28 mouse cellular contexts compared by ENCODE assay signal in the genomic region with DNA sequence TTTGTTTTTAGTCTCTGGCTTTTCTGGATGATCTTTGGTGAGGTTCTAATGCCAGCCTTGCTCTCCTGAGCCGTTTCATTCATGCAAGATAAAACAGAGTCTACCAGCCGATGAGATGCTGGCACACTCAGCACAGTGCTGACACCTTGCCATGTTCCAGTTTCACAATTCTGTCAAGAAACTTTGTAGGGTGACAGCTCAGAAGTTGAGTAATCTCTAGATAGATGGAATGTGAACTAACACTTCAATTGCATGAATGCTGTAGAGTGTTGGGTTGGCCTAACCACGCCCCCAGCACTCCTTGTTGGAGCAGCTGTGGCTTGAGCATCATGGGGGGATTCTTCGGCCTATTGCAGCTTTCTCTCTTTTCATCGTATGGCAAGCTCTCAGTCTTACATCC.
A peak's percentile ranks its signal among the peaks of the same experiment; 100 is the strongest.
DNase-seq lines count a peak whose midpoint lies in the region; ATAC-seq and TF ChIP-seq lines count a peak whose summit lies in the region.
"Had no signal": no experiment of that assay in that cellular context is flagged by ENCODE, and none has a peak within 500 bp of the region (broad histone marks: within the 10 kb centered on the region; RNA-seq: fewer than 3 reads in every experiment).

No protein-coding gene starts in this region.

- H3K4me3 ChIP-seq in lung, postnatal 0 days (ENCODE audit: low read depth, low read length), result no peak overlapping the region
- H3K4me3 ChIP-seq in midbrain, embryonic 15.5 days, result no peak overlapping the region
- H3K4me3 ChIP-seq: embryonic facial prominence, embryonic 12.5 days; forebrain, embryonic 12.5 days; heart, embryonic 12.5 days; hindbrain, embryonic 10.5 days; layer of hippocampus, adult 2 months; limb, embryonic 13.5 days; myocyte; neural tube, embryonic 13.5 days had no signal

- no peak for TF ChIP-seq EP300 in lung, postnatal 0 days (IDR thresholded peaks at IDR 0.05)

- H3K27ac ChIP-seq in lung, postnatal 0 days (ENCODE audit: low read length), result no peak overlapping the region
- H3K27ac ChIP-seq in midbrain, embryonic 15.5 days, result no peak overlapping the region
- H3K27ac ChIP-seq: embryonic facial prominence, embryonic 12.5 days; forebrain, embryonic 12.5 days; hindbrain, embryonic 10.5 days; layer of hippocampus, adult 2 months; limb, embryonic 13.5 days; liver, embryonic 14.5 days; neural tube, embryonic 13.5 days had no signal

- no peak overlapping the region for H3K4me2 ChIP-seq in lung, postnatal 0 days (replicated peaks; ENCODE audit: low read depth, low read length)
- H3K4me2 ChIP-seq in midbrain, embryonic 15.5 days, result no peak overlapping the region
- H3K4me2 ChIP-seq: embryonic facial prominence, embryonic 12.5 days; forebrain, embryonic 12.5 days; heart, embryonic 12.5 days; limb, embryonic 13.5 days; neural tube, embryonic 13.5 days had no signal

- no peaks in the 10 kb centered on the region for H3K4me1 ChIP-seq in lung, postnatal 0 days (ENCODE audit: insufficient read depth, low read depth, low read length)
- H3K4me1 ChIP-seq in midbrain, embryonic 15.5 days, result no peaks in the 10 kb centered on the region
- H3K4me1 ChIP-seq: embryonic facial prominence, embryonic 12.5 days; forebrain, embryonic 12.5 days; limb, embryonic 13.5 days; neural tube, embryonic 13.5 days had no signal

- no peak for TF ChIP-seq CTCF in lung, postnatal 0 days (IDR thresholded peaks at IDR 0.05)

- peak; percentile 51 to 52 for DNase-seq in left cerebral cortex, postnatal 14 days (ENCODE audit: low spot score in 2 of 2)
- DNase-seq in left cerebral cortex, postnatal 10 days (ENCODE audit: extremely low spot score in 1 of 2, low spot score in 2 of 2), result no peak
- DNase-seq in brain, adult 2 months (ENCODE audit: low read depth, low spot score), result peak; percentile 15
- peak; percentile 80 for DNase-seq in lung, postnatal 0 days (ENCODE audit: low spot score)
- DNase-seq in T-cell, adult 2 months (ENCODE audit: low spot score), result no peak
- DNase-seq in kidney, postnatal 36 days, result no peak
- DNase-seq: cerebellum, adult 11-12 months; cerebellum, postnatal 14 days; gastrocnemius, postnatal 10 days; heart, adult 18-20 months; heart, postnatal 10 days; kidney, adult 9 months; kidney, postnatal 14 days; layer of hippocampus, postnatal 36 days; thymus, postnatal 14 days had no signal

- intact Hi-C loops in left cerebral cortex, postnatal 14 days (cut with DNase I), result no loop called here
- intact Hi-C loops in left cerebral cortex, postnatal 10 days (cut with DNase I), result no loop called here

- 55% methylated on average over 5 of the region's 5 CpGs for WGBS in lung, postnatal 0 days
- 90% methylated on average over 5 of the region's 5 CpGs for whole genome bisulfite sequencing in midbrain, embryonic 15.5 days

- no peaks in the 10 kb centered on the region for H3K9me3 ChIP-seq in lung, postnatal 0 days (ENCODE audit: low read length)
- H3K9me3 ChIP-seq in midbrain, embryonic 15.5 days, result no peaks in the 10 kb centered on the region
- H3K9me3 ChIP-seq: embryonic facial prominence, embryonic 12.5 days; forebrain, embryonic 12.5 days; heart, embryonic 12.5 days; hindbrain, embryonic 10.5 days; limb, embryonic 13.5 days; neural tube, embryonic 13.5 days had no signal

- H3K9ac ChIP-seq in lung, postnatal 0 days (replicated peaks; ENCODE audit: low read depth), result no peak overlapping the region
- no peak overlapping the region for H3K9ac ChIP-seq in midbrain, embryonic 15.5 days
- H3K9ac ChIP-seq: embryonic facial prominence, embryonic 12.5 days; forebrain, embryonic 12.5 days; heart, embryonic 12.5 days; limb, embryonic 13.5 days; liver, embryonic 14.5 days; neural tube, embryonic 13.5 days had no signal

- H3K27me3 ChIP-seq in lung, postnatal 0 days (replicated peaks; ENCODE audit: insufficient read depth, low read length), result no peaks in the 10 kb centered on the region
- no peaks in the 10 kb centered on the region for H3K27me3 ChIP-seq in midbrain, embryonic 15.5 days (replicated peaks)
- H3K27me3 ChIP-seq: embryonic facial prominence, embryonic 12.5 days; forebrain, embryonic 12.5 days; heart, embryonic 12.5 days; limb, embryonic 13.5 days; neural tube, embryonic 13.5 days had no signal

- peak; percentile 87 for ATAC-seq in lung, postnatal 0 days
- no peak for ATAC-seq in midbrain, embryonic 15.5 days (replicated peaks)
- ATAC-seq: hindbrain, embryonic 16.5 days; intestine, embryonic 16.5 days; midbrain, embryonic 16.5 days had no signal

- peaks cover 9% of the 10 kb centered on the region for H3K36me3 ChIP-seq in lung, postnatal 0 days (ENCODE audit: insufficient read depth, low read length)
- H3K36me3 ChIP-seq in midbrain, embryonic 15.5 days (replicated peaks), result no peaks in the 10 kb centered on the region
- H3K36me3 ChIP-seq: forebrain, embryonic 12.5 days; hindbrain, embryonic 10.5 days; neural tube, embryonic 13.5 days had no signal

Comparison
In these comparisons a context has a peak if more than half of its experiments do, and no peak if none do; other contexts are left out.
1. DNase-seq: peak in left cerebral cortex, postnatal 14 days (2 of 2), brain, adult 2 months (single experiment) and lung, postnatal 0 days (single experiment); none in left cerebral cortex, postnatal 10 days (0 of 2), T-cell, adult 2 months (single experiment) and kidney, postnatal 36 days (0 of 2).